Mouse (Mus musculus) C2C12 (cell line): ENCODE data around the gene Atrn. TPM values are rescaled to one million over a fixed set of nuclear protein-coding genes. Genes with fewer than 3 reads are reported as not detected.

Source experiments
- H3K27me3 ChIP-seq: one replicate; pipeline ENCODE4 v1.6.1; 2011; ENCODE audit not compliant: control insufficient read depth, insufficient read depth, insufficient read length
- H3K36me3 ChIP-seq: one replicate; pipeline ENCODE4 v1.6.1; 2011; ENCODE audit not compliant: control insufficient read depth, insufficient read depth
- H3K4me3 ChIP-seq: one replicate; pipeline ENCODE4 v1.5.1; 2011; ENCODE audit warnings: mild to moderate bottlenecking, control low read depth; ENCODE audit not compliant: poor library complexity, insufficient read depth, severe bottlenecking
- H3K79me2 ChIP-seq: one replicate; pipeline ENCODE4 v1.6.1; 2011; ENCODE audit not compliant: control insufficient read depth, insufficient read depth
- H3K79me3 ChIP-seq: one replicate; pipeline ENCODE4 v1.6.1; 2011; ENCODE audit warnings: low read depth, control low read depth
- H3ac ChIP-seq: one replicate; pipeline ENCODE3; 2011; ENCODE audit warnings: low read depth; ENCODE audit not compliant: control insufficient read depth, insufficient read length
- CEBPB ChIP-seq: IDR thresholded peaks from one replicate; pipeline ENCODE4 v1.6.1; 2011; ENCODE audit warnings: low read depth, mild to moderate bottlenecking, control low read depth, moderate library complexity
- CTCF ChIP-seq: IDR thresholded peaks from one replicate; pipeline ENCODE4 v1.5.1; 2011; ENCODE audit not compliant: control insufficient read depth, insufficient read depth, insufficient read length
- FOSL1 ChIP-seq: IDR thresholded peaks from one replicate; pipeline ENCODE4 v1.8.0; 2011; ENCODE audit warnings: mild to moderate bottlenecking, low read length; ENCODE audit not compliant: poor library complexity, insufficient read depth, severe bottlenecking
- MAX ChIP-seq: IDR thresholded peaks from one replicate; pipeline ENCODE4 v1.6.1; 2011; ENCODE audit warnings: mild to moderate bottlenecking, control low read depth
- MYOD1 ChIP-seq: IDR thresholded peaks from one replicate; pipeline ENCODE4 v1.6.1; 2011; ENCODE audit warnings: low read depth; ENCODE audit not compliant: control insufficient read depth, insufficient read length
- MYOG ChIP-seq: IDR thresholded peaks from one replicate; pipeline ENCODE4 v1.6.1; 2011; ENCODE audit not compliant: control insufficient read depth, insufficient read length; ENCODE audit errors: extremely low read depth
- USF1 ChIP-seq: IDR thresholded peaks from one replicate; pipeline ENCODE4 v1.6.1; 2011; ENCODE audit warnings: low read depth, mild to moderate bottlenecking, control low read depth, moderate library complexity
- polyA plus RNA-seq: library from polyadenylated mRNA; unstranded; fragments of >200 nt; fragmentation: generic; extraction: Trizol; gene quantifications from one replicate; pipeline ENCODE4 v1.2.1, GENCODE M21; 2012; ENCODE audit warnings: missing spikeins

The Atrn gene
- polyA plus RNA-seq, 1 experiment: 5.6 TPM

DNA sequence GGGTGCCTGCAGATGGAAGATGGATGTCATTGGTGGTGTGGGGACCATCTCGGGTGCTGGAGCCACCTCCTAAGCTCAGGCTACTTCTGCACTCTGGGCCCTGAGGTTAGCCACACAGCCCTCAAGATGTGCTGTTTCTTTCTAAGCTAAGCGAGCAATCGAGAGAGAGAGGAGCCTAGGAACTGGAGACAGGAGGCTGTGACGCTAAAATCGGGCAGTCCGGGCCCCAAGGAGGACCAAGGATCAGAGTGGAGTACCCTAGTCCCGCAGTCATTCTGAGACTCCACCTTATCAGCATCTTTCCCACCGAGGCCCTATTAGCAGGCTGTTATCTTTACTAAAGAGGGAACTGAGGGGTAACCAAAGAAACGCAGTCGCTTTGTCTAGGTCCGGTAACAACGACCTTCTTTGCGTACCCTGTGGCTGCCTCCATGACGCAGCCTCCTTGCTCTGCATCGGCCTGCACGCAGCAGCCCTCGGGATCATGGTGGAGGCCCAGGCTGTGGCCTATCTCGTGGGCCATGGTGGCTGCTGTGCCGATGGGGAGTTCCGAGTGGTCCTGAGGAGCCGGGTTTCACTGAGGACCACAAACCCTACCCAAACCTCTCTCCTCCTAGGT, 148.5 kb downstream of the Atrn start:
- Histone ChIP-seq H3K79me2 (no peaks in the 10 kb centered on the region), H3K36me3 (no peaks in the 10 kb centered on the region), H3K4me3 (no peak overlapping the region), H3ac (no peak overlapping the region), H3K27me3 (peaks cover 34% of the 10 kb centered on the region), H3K79me3 (no peaks in the 10 kb centered on the region)
- TF ChIP-seq USF1: no peak
- no peak for TF ChIP-seq FOSL1
- no peak for TF ChIP-seq CEBPB
- no peak for TF ChIP-seq CTCF
- TF ChIP-seq MYOD1: no peak
- TF ChIP-seq MAX: no peak
- TF ChIP-seq MYOG: no peak

DNA sequence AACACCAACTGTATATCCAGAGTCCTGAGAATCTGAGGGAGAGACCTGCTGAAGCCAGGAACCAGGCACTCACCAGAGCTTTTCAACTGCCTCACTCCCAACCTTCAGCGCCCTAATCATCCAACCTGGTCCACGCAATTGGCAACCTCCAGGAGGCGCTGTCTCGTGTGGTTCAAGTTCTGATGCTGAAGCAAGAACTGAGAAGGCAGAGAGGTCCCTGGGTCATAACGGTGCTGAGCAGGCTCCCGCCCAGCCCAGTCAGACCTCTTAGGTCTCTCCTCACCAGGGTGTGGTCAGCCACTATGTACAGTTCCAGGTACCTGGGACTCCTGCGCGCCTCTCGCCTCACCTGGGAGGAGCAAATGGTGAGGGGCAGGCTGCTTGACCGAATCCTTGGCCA, 149.3 kb downstream of the Atrn start:
- no peaks in the 10 kb centered on the region for H3K79me3 ChIP-seq
- H3ac ChIP-seq: no peak overlapping the region
- peaks cover 34% of the 10 kb centered on the region for H3K27me3 ChIP-seq
- no peaks in the 10 kb centered on the region for H3K36me3 ChIP-seq
- peak; percentile 55 for TF ChIP-seq CTCF
- no peak for TF ChIP-seq USF1
- TF ChIP-seq MYOD1: no peak
- no peak for TF ChIP-seq MAX
- no peak for TF ChIP-seq FOSL1
- no peak for TF ChIP-seq MYOG
- H3K4me3 ChIP-seq: no peak overlapping the region
- no peaks in the 10 kb centered on the region for H3K79me2 ChIP-seq

GRCm38 (mm10) chr2:131056191-131056590, 149.9 kb downstream of the Atrn start:
- Histone ChIP-seq H3K79me3 (no peaks in the 10 kb centered on the region), H3K36me3 (no peaks in the 10 kb centered on the region), H3K4me3 (no peak overlapping the region), H3K79me2 (no peaks in the 10 kb centered on the region), H3K27me3 (peaks cover 33% of the 10 kb centered on the region), H3ac (no peak overlapping the region)
- TF ChIP-seq CEBPB: no peak
- TF ChIP-seq CTCF: peak; percentile 32

- H3K27me3 ChIP-seq: peaks cover 18% of the 10 kb centered on the region
- H3K36me3 ChIP-seq: no peaks in the 10 kb centered on the region
- H3K4me3 ChIP-seq: no peak overlapping the region
- no peaks in the 10 kb centered on the region for H3K79me3 ChIP-seq
- TF ChIP-seq MYOD1 (no peak), MYOG (no peak), CTCF (no peak), USF1 (no peak)
- H3K79me2 ChIP-seq: no peaks in the 10 kb centered on the region
- H3ac ChIP-seq: no peak overlapping the region
These were observed 152.4 kb downstream of the Atrn start for GRCm38 (mm10) chr2:131058672-131059071.

DNA sequence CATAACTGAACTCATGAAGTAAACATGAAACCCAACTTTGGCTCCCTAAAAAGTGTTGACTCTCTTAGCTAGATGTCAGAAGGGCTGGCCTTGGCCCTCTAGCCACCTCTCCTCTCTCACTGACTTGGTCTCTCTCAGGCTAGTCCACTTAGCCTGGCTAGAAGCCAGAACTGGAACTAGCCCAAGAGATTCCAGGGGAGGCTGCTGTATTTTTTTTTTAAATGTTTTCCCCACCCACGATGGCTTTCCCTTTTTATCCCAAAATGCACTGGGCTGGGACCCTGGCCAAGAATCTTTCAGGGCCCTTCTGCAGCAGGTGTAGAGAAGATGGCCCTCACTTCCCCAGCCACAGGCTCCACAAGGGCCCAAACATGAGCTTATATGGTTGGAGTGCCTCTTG, 153.1 kb downstream of the Atrn start:
- TF ChIP-seq CTCF: no peak
- no peak for TF ChIP-seq CEBPB
- no peak for TF ChIP-seq MAX
- TF ChIP-seq USF1: no peak
- TF ChIP-seq FOSL1: no peak
- Histone ChIP-seq H3K4me3 (no peak overlapping the region), H3ac (no peak overlapping the region), H3K79me2 (no peaks in the 10 kb centered on the region), H3K27me3 (peaks cover 11% of the 10 kb centered on the region), H3K36me3 (no peaks in the 10 kb centered on the region), H3K79me3 (no peaks in the 10 kb centered on the region)

DNA sequence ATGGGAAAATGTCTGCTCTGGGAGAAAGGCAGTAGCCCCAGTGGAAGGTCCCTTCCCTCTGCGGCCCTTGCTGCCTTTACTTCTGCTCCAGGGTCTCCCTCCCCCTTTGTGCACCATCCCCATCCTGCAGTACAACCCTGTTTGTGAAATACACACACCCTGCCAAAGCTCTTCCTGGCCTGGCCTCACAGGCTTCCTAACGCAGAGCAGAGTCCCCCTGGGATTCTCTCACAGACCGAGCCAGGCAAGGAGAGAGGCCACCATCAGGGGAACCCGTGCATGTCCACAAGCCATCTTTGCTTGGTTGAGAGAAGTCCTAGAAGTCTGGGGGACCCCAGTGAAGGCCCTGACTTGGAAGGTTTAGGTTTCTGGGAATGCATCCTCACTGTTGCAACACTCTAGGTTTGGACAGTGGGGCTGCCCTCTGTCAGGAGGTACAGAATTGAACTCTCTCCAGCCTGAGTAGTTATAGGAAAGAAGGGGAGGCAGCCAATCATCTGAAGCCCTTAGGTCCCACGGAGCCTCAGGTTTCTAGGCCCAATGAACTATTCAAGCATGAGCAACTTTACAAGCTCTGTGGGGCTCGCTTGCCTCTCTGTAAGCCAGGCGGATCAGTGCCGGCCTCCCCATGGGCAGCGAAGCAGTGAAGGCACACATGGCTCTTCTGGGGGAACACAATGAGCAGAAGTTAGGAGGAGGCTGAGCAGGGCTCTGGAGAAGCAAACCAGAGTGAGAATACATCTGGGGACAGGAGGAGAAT, 153.7 kb downstream of the Atrn start:
- no peaks in the 10 kb centered on the region for H3K79me3 ChIP-seq
- no peak overlapping the region for H3K4me3 ChIP-seq
- H3K27me3 ChIP-seq: peaks cover 5% of the 10 kb centered on the region
- H3ac ChIP-seq: no peak overlapping the region
- TF ChIP-seq USF1 (no peak), CEBPB (no peak), FOSL1 (no peak), MYOG (no peak), MAX (no peak), CTCF (no peak), MYOD1 (no peak)
- H3K79me2 ChIP-seq: no peaks in the 10 kb centered on the region
- no peaks in the 10 kb centered on the region for H3K36me3 ChIP-seq
